Mouse (Mus musculus) kidney, adult 2 months (tissue): ENCODE measurements around the gene Ric8b. TPM values are rescaled to one million over a fixed set of nuclear protein-coding genes. Genes with fewer than 3 reads are reported as not detected.

ENCODE experiments used
- DNase-seq: peaks from one replicate; pipeline ENCODE4 v3.0.0; 2021
- H3K27ac ChIP-seq: fragments of 200-500 bp; 2 replicates; pipeline ENCODE4 v1.5.1; 2012; ENCODE audit warnings: low read depth, low read length, control low read depth, inconsistent platforms; ENCODE audit not compliant: insufficient read depth
- H3K27me3 ChIP-seq: fragments of 200-500 bp; replicated peaks from 2 replicates; pipeline ENCODE4 v1.6.1; 2012; ENCODE audit warnings: mild to moderate bottlenecking, moderate library complexity, low read length, inconsistent platforms; ENCODE audit not compliant: control insufficient read depth, insufficient read depth
- H3K36me3 ChIP-seq: fragments of 200-500 bp; 2 replicates; pipeline ENCODE4 v1.6.1; 2012; ENCODE audit warnings: mild to moderate bottlenecking, moderate library complexity, low read length, inconsistent platforms; ENCODE audit not compliant: control insufficient read depth, insufficient read depth
- H3K4me1 ChIP-seq: fragments of 200-500 bp; 2 replicates; pipeline ENCODE4 v1.6.1; 2011; ENCODE audit warnings: low read length; ENCODE audit not compliant: control insufficient read depth, insufficient read depth
- H3K4me3 ChIP-seq: fragments of 200-500 bp; 2 replicates; pipeline ENCODE4 v1.5.1; 2011; ENCODE audit warnings: mild to moderate bottlenecking, low read depth, low read length, control low read depth; ENCODE audit not compliant: insufficient read depth
- CTCF ChIP-seq: fragments of 200-500 bp; conservative IDR thresholded peaks from 2 replicates; pipeline ENCODE4 v1.5.1; 2011; ENCODE audit warnings: low read depth, mild to moderate bottlenecking, control low read depth, low read length, moderate library complexity, mixed read lengths; ENCODE audit not compliant: insufficient read depth, insufficient read length
- POLR2A ChIP-seq: fragments of 200-500 bp; IDR thresholded peaks from one replicate; pipeline ENCODE4 v1.6.1; 2011; ENCODE audit warnings: low read depth, low read length, control low read depth
- WGBS: fragments of 180-500 bp; shearing (Covaris S2); methylation state at CpG from one replicate; pipeline ENCODE4 v1.1.7; 2018; 5-methylcytosine and 5-hydroxymethylcytosine counted together
- polyA plus RNA-seq: library from polyadenylated mRNA; depleted of rRNA; stranded (reverse); fragments of >200 nt; gene quantifications from 2 replicates; pipeline ENCODE4 v1.2.3, GENCODE M21; 2012

The Ric8b gene
- polyA plus RNA-seq, 1 experiment = 13.6 TPM

DNA sequence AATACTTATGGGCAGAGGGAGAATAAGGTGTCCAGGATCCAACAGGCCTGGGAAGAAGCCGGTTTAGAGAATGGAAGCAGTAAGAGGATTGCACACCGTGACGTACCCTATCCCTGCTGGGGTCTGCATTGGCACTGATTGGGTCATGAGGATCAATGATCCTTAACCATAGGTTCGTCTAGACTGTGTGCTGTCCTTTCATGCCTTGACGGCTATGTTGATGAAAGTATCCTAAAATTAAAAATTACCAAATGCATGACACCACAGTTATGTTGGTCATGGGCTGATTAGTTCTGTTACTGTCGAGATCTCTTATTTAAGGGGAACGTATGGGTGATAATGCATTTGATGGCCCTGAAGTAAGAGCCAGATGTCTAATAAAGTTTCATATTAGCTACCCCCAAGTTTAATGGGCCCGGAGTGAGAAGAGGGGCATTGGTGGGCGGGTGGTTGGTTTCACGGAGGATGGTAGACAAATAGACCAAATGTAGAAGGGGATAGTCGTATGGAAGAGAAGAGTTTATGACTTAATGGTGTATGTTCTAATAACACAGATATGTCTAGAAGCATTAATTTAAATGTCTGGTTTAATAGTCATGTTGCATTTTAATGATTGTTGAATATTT lies 108.5 kb downstream of the Ric8b start:
- H3K27ac ChIP-seq = no peak overlapping the region
- no peak overlapping the region for H3K4me3 ChIP-seq
- no peaks in the 10 kb centered on the region for H3K4me1 ChIP-seq
- TF ChIP-seq POLR2A (no peak), CTCF (no peak)
- no peaks in the 10 kb centered on the region for H3K36me3 ChIP-seq
- 84% methylated on average over 11 of the region's 11 CpGs for WGBS
- no peak for DNase-seq
- H3K27me3 ChIP-seq = no peaks in the 10 kb centered on the region

DNA sequence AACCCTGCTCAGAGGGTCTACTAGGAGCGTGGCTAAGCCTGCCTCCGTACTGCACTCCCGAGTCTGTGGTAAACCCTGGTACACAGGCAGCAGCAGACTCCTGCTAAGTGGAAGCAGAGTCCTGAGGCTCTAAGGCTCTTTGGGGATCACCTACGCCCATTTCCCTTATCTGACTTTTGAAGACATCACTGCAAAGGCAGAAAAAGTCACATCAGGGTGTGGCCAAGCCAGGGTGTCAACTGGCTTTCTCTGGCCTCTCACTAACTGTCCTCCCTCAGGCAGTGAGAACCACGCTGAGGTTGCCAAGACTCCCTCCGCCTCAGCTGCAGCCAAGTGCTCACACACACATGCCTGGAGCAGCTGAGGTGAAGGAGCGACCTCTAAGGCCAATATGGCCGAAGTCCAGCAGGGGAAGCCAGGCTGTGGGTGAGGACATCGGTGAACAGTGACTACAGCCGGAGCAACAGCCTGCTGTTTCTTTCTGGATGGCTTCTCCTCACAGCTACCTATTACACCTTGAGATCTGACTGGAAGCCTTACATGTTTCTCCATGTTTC lies 110.3 kb downstream of the Ric8b start:
- Histone ChIP-seq H3K36me3 (no peaks in the 10 kb centered on the region), H3K4me1 (no peaks in the 10 kb centered on the region), H3K27me3 (no peaks in the 10 kb centered on the region), H3K27ac (no peak overlapping the region), H3K4me3 (no peak overlapping the region)
- 63% methylated on average over 10 of the region's 10 CpGs for WGBS
- DNase-seq = no peak
- TF ChIP-seq CTCF = no peak
- TF ChIP-seq POLR2A = no peak

- no peaks in the 10 kb centered on the region for H3K36me3 ChIP-seq
- no peaks in the 10 kb centered on the region for H3K27me3 ChIP-seq
- no peak for TF ChIP-seq POLR2A
- TF ChIP-seq CTCF = no peak
- H3K4me1 ChIP-seq = no peaks in the 10 kb centered on the region
- no peak overlapping the region for H3K27ac ChIP-seq
- H3K4me3 ChIP-seq = no peak overlapping the region
- no peak for DNase-seq
- WGBS = 22% methylated on average over 8 of the region's 8 CpGs
Measured at GRCm38 (mm10) chr10:85035131-85035725, 117.8 kb downstream of the Ric8b start.

GRCm38 (mm10) chr10:85038147-85038546 lies 120.7 kb downstream of the Ric8b start:
- H3K27me3 ChIP-seq = no peaks in the 10 kb centered on the region
- H3K4me3 ChIP-seq = no peak overlapping the region
- no peaks in the 10 kb centered on the region for H3K36me3 ChIP-seq
- no peaks in the 10 kb centered on the region for H3K4me1 ChIP-seq
- H3K27ac ChIP-seq = no peak overlapping the region
- TF ChIP-seq CTCF = no peak
- no peak for TF ChIP-seq POLR2A
- 60% methylated on average over 10 of the region's 10 CpGs for WGBS
- no peak for DNase-seq

DNA sequence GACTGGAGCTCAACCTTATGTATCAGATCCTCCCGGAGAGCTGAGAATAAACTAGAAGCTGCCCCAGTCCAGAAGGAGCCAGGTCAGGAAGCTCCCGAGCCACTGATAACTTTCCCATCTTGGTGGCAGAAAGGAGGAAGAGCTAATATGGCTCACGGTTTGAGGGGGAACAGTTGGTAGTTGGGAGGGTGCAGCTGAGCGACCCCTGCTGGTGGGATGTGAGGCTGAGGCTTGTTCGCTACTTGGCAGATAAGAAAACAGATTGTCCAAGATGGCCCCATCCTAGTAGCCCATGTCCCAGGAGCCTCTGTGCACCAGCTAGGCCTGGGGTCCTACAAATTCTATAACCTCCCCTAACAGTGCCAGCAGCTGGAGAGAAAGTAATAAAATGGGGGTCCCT lies 121.4 kb downstream of the Ric8b start:
- no peaks in the 10 kb centered on the region for H3K27me3 ChIP-seq
- 92% methylated on average over 5 of the region's 5 CpGs for WGBS
- H3K36me3 ChIP-seq = no peaks in the 10 kb centered on the region
- H3K4me1 ChIP-seq = no peaks in the 10 kb centered on the region
- H3K27ac ChIP-seq = no peak overlapping the region
- TF ChIP-seq CTCF = no peak
- TF ChIP-seq POLR2A = no peak
- DNase-seq = no peak
- no peak overlapping the region for H3K4me3 ChIP-seq

DNA sequence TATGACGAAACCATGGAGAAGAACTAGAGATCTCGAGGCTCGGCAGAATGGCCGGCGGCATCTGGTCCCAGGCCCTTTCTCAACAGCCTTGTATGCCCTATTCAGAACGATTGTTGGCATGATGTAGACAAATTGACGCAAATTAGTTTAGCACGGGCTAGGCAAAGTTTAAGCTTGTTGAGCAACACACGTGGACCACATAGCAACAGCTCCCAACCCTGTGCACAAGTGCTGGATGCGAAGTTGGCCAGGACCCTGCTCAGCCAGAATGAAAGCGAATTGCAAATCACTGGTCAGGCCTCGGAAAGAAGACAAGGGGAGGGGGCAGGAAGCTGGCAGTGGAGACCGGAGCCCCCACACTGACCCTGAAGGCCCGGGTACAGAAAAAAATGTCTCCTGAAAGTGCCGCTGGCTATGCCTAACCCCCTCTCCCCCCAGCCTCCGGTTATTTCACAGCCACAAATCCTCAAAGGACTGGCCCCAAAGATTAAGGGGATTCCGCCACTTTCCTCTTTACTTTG lies 126.8 kb downstream of the Ric8b start:
- H3K27me3 ChIP-seq = no peaks in the 10 kb centered on the region
- H3K36me3 ChIP-seq = no peaks in the 10 kb centered on the region
- H3K4me1 ChIP-seq = no peaks in the 10 kb centered on the region
- no peak for DNase-seq
- WGBS = 59% methylated on average over 17 of the region's 17 CpGs
- TF ChIP-seq CTCF = no peak
- TF ChIP-seq POLR2A = no peak
- no peak overlapping the region for H3K27ac ChIP-seq
- H3K4me3 ChIP-seq = no peak overlapping the region

- H3K4me3 ChIP-seq = peak overlapping the region; percentile 30
- WGBS = 19% methylated on average over 24 of the region's 24 CpGs
Measured at GRCm38 (mm10) chr10:85044732-85045720, 127.6 kb downstream of the Ric8b start.

More at GRCm38 (mm10) chr10:85044732-85045720, 127.6 kb downstream of the Ric8b start:
- Histone ChIP-seq H3K27me3 (no peaks in the 10 kb centered on the region), H3K4me1 (no peaks in the 10 kb centered on the region), H3K27ac (no peak overlapping the region), H3K36me3 (no peaks in the 10 kb centered on the region)
- peak; percentile 54 for DNase-seq
- TF ChIP-seq POLR2A (no peak), CTCF (peak; percentile 72)
